Mouse (Mus musculus) heart, adult 2 months (tissue): ENCODE results near the gene Capn1. TPM values are rescaled to one million over a fixed set of nuclear protein-coding genes. Genes with fewer than 3 reads are reported as not detected.
A peak's percentile ranks its signal among the peaks of the same experiment; 100 is the strongest.

Source experiments
- DNase-seq, 2 experiments: peaks; one replicate each; pipeline ENCODE4 v3.0.0; 2021
- H3K27ac ChIP-seq: fragments of 200-600 bp; 2 replicates; pipeline ENCODE4 v1.8.1; 2022
- H3K27me3 ChIP-seq: fragments of 200-500 bp; 2 replicates; pipeline ENCODE4 v1.6.1; 2012; ENCODE audit warnings: mild to moderate bottlenecking, low read length, inconsistent platforms, mixed read lengths; ENCODE audit not compliant: control insufficient read depth, insufficient read depth
- H3K36me3 ChIP-seq: fragments of 200-500 bp; 2 replicates; pipeline ENCODE4 v1.6.1; 2012; ENCODE audit warnings: low read length, inconsistent platforms; ENCODE audit not compliant: control insufficient read depth, insufficient read depth
- H3K4me1 ChIP-seq: fragments of 200-500 bp; 2 replicates; pipeline ENCODE4 v1.6.1; 2011; ENCODE audit warnings: low read length; ENCODE audit not compliant: control insufficient read depth, insufficient read depth
- H3K4me3 ChIP-seq: fragments of 200-600 bp; 2 replicates; pipeline ENCODE4 v1.8.1; 2022
- H3K79me2 ChIP-seq: fragments of 200-500 bp; replicated peaks from 2 replicates; pipeline ENCODE4 v1.6.1; 2012; ENCODE audit warnings: mild to moderate bottlenecking, inconsistent platforms, low read length, moderate library complexity, mixed read lengths; ENCODE audit not compliant: control insufficient read depth, insufficient read depth
- H3K9ac ChIP-seq: fragments of 200-500 bp; 2 replicates; pipeline ENCODE4 v1.6.1; 2012; ENCODE audit warnings: low read depth, mild to moderate bottlenecking, control low read depth, inconsistent platforms, low read length, mixed read lengths
- CTCF ChIP-seq: fragments of 200-600 bp; IDR thresholded peaks from 2 replicates; pipeline ENCODE4 v1.8.1; 2022; ENCODE audit warnings: antibody characterized with exemption, mild to moderate bottlenecking, moderate library complexity
- EP300 ChIP-seq: fragments of 200-500 bp; IDR thresholded peaks from 2 replicates; pipeline ENCODE4 v1.6.1; 2011; ENCODE audit warnings: low read depth, low read length, control low read depth; ENCODE audit not compliant: insufficient read depth
- POLR2A ChIP-seq: fragments of 200-500 bp; IDR thresholded peaks from 2 replicates; pipeline ENCODE4 v1.6.1; 2011; ENCODE audit warnings: mild to moderate bottlenecking, low read depth, low read length, control low read depth; ENCODE audit not compliant: insufficient read depth
- WGBS: fragments of 180-500 bp; shearing (Covaris S2); methylation state at CpG from one replicate; pipeline ENCODE4 v1.1.7; 2018; 5-methylcytosine and 5-hydroxymethylcytosine counted together
- intact Hi-C: fragments of 180-260 bp; cut with DNase I; formaldehyde crosslinking; loops from one replicate; pipeline ENCODE4 v1.15.1; 2025
- long read RNA-seq: library from polyadenylated mRNA; stranded (forward); transcript quantifications from one replicate; pipeline ENCODE4 v2.0.0, GENCODE M21; 2021
- polyA plus RNA-seq: library from polyadenylated mRNA; depleted of rRNA; stranded (reverse); fragments of >200 nt; gene quantifications from 2 replicates; pipeline ENCODE4 v1.2.3, GENCODE M21; 2012; rRNA removed
- total RNA-seq, 2 experiments: library from RNA; stranded (reverse); gene quantifications; 2 replicates each; pipeline ENCODE4 v1.2.3; 2021

The Capn1 gene
- total RNA-seq (10 to 100 TPM; 26.4 to 26.8 TPM), polyA plus RNA-seq (21.5 and 26.2 TPM in 2 replicates)
- long read RNA-seq, partial matches to known transcripts, result 1 of 28 reads
- long read RNA-seq, other reads (novel, unspliced or antisense), result 27 of 28 reads

GRCm38 (mm10) chr19:6015511-6016315 is at the start of gene Capn1:
Gene Capn1, minus strand, starts transcription at chr19:6015897.
- Histone ChIP-seq H3K27me3 (no peaks in the 10 kb centered on the region), H3K4me3 (peak within 1 kb of the TSS; percentile 77), H3K9ac (peak within 1 kb of the TSS; percentile 77), H3K4me1 (peaks cover 4% of the 10 kb centered on the region), H3K36me3 (no peaks in the 10 kb centered on the region), H3K79me2 (no peaks in the 10 kb centered on the region), H3K27ac (peak within 1 kb of the TSS; percentile 88)
- intact Hi-C loops, result loop anchor here (2.0 kb wide), 2 partner anchors 27 to 93 kb away; no protein-coding TSS in a partner anchor
- WGBS, result 6% methylated on average over 40 of the region's 40 CpGs
- DNase-seq, result peak; percentile 83 to 84
- TF ChIP-seq EP300 (no peak), CTCF (peak; percentile 40; the same call in 1 of the 2 replicates), POLR2A (no peak; the same call in 1 of the 2 replicates)

- peak in 1 of 2 experiments; percentile 12 for DNase-seq
- H3K36me3 ChIP-seq, result peaks cover 4% of the 10 kb centered on the region; the same call in 1 of the 2 replicates
- 91% methylated on average over 6 of the region's 6 CpGs for WGBS
- H3K9ac ChIP-seq, result no peak overlapping the region
- intact Hi-C loops, result no loop called here
- H3K4me3 ChIP-seq, result no peak overlapping the region
- no peak overlapping the region for H3K27ac ChIP-seq
- H3K79me2 ChIP-seq, result no peaks in the 10 kb centered on the region
- H3K4me1 ChIP-seq, result peaks cover 8% of the 10 kb centered on the region; the same call in 1 of the 2 replicates
- TF ChIP-seq EP300 (no peak), CTCF (no peak), POLR2A (no peak)
- H3K27me3 ChIP-seq, result no peaks in the 10 kb centered on the region
Measured at GRCm38 (mm10) chr19:6063081-6063480, 47.4 kb upstream of the Capn1 start.

DNA sequence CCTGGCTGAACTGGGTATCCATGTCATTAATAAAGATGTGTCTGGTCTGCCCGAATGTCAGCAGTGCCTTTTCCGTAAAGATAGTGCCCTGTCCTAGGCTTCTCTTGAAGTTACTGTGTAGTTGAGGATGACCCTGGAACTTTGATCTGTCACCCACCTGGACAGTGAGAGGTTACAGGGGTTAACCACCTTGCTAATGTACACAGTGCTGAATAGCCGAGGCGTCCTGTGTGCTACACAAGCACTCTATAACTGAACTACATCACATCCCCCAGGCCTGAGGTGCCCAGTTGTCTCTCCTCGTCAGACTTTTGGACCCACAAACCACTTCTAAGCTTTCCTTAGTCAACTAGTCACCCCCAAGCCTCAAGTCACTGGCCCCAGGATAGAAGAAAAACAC is 46.7 kb upstream of the Capn1 start:
- peaks cover 4% of the 10 kb centered on the region; the same call in 1 of the 2 replicates for H3K36me3 ChIP-seq
- no peak for DNase-seq
- no peak overlapping the region; the same call in 1 of the 2 replicates for H3K27ac ChIP-seq
- H3K4me3 ChIP-seq, result peak overlapping the region; percentile 83
- H3K79me2 ChIP-seq, result no peaks in the 10 kb centered on the region
- no peak for TF ChIP-seq POLR2A
- TF ChIP-seq CTCF, result no peak
- TF ChIP-seq EP300, result no peak
- WGBS, result 54% methylated on average over 5 of the region's 5 CpGs
- no peaks in the 10 kb centered on the region for H3K27me3 ChIP-seq
- peaks cover 8% of the 10 kb centered on the region; the same call in 1 of the 2 replicates for H3K4me1 ChIP-seq
- peak overlapping the region; percentile 78; the same call in 1 of the 2 replicates for H3K9ac ChIP-seq
- intact Hi-C loops, result no loop called here

GRCm38 (mm10) chr19:6061641-6062302 is 46.1 kb upstream of the Capn1 start:
- TF ChIP-seq POLR2A (no peak), CTCF (no peak), EP300 (no peak)
- Histone ChIP-seq H3K36me3 (peaks cover 4% of the 10 kb centered on the region), H3K27me3 (no peaks in the 10 kb centered on the region), H3K9ac (peak overlapping the region; percentile 78), H3K27ac (peak overlapping the region; percentile 87), H3K4me1 (peaks cover 8% of the 10 kb centered on the region), H3K79me2 (no peaks in the 10 kb centered on the region), H3K4me3 (peak overlapping the region; percentile 83)
- WGBS, result under 1% methylated on average over 44 of the region's 44 CpGs
- intact Hi-C loops, result loop anchor here (1.0 kb wide), 1 partner anchor 16 kb away; the partner anchor contains the start of gene Vps51
- DNase-seq, result peak; percentile 42 to 54

GRCm38 (mm10) chr19:6061021-6061533 is 45.4 kb upstream of the Capn1 start, which contains the start of gene Znhit2:
Gene Znhit2, plus strand, starts transcription at chr19:6061192.
- H3K27ac ChIP-seq, result peak within 1 kb of the TSS; percentile 87
- peak; percentile 78 for TF ChIP-seq POLR2A
- 0 out of 2 replicates have a peak, but pooled peaks have one; percentile 34 for TF ChIP-seq EP300
- peak; percentile 44 for TF ChIP-seq CTCF
- peak within 1 kb of the TSS; percentile 78 for H3K9ac ChIP-seq
- intact Hi-C loops, result loop anchor here (1.0 kb wide), 1 partner anchor 16 kb away; the partner anchor contains the start of gene Vps51
- no peaks in the 10 kb centered on the region for H3K79me2 ChIP-seq
- DNase-seq, result peak; percentile 94 to 96
- H3K36me3 ChIP-seq, result peaks cover 4% of the 10 kb centered on the region
- no peaks in the 10 kb centered on the region for H3K27me3 ChIP-seq
- peak within 1 kb of the TSS; percentile 83 for H3K4me3 ChIP-seq
- peaks cover 8% of the 10 kb centered on the region for H3K4me1 ChIP-seq
- WGBS, result under 1% methylated on average over 58 of the region's 58 CpGs
